Mouse (Mus musculus): ENCODE results near the gene Kif21b.
A peak's percentile ranks its signal among the peaks of the same experiment; 100 is the strongest.

Kif21b gene

GRCm38 (mm10) chr1:136159830-136160229 is 28.6 kb downstream of the Kif21b start:
- DNase-seq (ENCODE audit: low spot score): no peak

DNA sequence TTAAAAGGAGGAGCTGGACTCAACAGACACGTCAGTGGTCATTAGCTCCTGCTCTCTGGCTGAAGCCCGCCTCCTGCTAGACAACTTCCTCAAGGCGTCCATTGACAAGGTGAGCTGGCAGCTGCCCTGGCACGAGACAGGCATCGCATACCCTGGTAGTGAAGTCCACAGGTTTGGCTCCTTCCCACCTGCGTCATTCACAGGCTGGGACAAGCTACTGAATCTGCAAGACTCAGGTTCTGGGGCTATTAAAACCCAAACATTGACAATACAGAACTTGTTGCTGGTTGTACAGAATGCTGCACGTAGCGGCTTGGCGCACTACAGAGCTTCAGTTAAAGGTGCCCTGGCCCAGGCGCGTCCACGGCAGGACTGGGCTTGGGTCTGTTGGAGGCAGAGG is 29.1 kb downstream of the Kif21b start:
- no peak for DNase-seq (ENCODE audit: low spot score)

- DNase-seq (ENCODE audit: low spot score): no peak
Observed at GRCm38 (mm10) chr1:136160930-136161329, 29.7 kb downstream of the Kif21b start.

DNA sequence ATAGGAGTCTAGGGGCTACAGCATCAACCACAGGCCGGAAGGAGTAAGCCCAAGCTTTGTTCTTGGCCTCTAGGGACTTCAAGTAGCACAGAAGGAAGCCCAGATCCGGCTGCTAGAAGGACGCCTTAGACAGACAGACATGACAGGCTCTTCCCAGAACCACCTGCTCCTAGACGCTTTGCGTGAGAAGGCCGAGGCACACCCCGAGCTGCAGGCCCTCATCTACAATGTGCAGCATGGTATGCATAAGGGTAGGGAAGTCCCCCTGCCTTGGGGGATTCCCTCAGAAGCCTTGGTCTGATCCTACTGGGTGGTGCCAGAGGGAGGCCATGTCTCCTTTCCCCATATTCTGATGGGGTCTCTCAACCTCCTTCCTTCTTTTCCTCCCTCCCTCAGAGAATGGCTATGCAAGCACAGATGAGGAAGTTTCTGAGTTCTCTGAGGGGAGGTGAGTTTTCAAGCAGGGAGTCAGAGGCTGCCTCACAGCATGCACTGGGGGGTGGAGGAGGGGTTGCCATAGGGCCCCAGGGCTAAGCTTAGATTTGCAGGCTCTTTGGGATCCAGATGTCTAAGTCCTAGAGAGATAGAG is 30.2 kb downstream of the Kif21b start:
- DNase-seq (ENCODE audit: low spot score): no peak

GRCm38 (mm10) chr1:136165436-136165835 is 34.2 kb downstream of the Kif21b start:
- no peak for DNase-seq (ENCODE audit: low spot score)

GRCm38 (mm10) chr1:136167657-136168056 is 36.5 kb downstream of the Kif21b start:
- peak; percentile 20 for DNase-seq (ENCODE audit: low spot score)

DNA sequence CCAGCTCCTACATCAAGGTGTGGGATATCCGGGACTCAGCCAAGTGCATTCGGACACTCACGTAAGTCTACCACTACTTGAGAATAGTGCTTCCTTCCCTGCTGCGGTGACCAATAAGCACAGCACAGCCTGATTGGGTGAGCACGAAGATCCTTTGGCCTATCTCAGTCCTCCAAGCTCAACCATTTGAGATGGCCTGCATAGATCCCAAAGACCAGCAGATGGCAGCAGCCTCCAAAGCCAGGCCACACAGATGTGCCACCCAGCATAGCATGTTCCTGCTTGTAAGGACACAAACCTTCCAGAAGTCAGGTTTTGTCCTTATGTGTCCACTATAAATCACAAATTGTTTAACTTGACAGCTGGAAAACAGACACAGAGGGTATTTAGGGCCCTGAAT is 38.9 kb downstream of the Kif21b start:
- DNase-seq (ENCODE audit: low spot score): peak; percentile 94

DNA sequence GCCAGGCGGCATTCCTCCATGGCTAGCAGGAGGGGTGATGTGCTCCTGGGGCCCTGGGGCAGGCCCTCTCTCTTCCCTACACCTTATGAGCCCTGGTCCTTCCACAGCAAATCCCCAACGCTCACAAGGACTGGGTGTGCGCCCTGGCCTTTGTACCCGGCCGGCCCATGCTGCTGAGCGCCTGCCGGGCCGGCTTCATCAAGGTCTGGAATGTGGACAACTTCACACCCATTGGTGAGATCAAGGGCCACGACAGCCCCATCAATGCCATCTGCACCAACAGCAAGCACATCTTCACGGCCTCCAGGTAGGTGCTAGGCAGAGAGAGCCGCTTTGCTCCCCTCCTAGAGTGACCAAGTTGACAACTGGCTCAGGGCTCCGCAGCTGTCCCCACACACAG is 41.5 kb downstream of the Kif21b start:
- no peak for DNase-seq (ENCODE audit: low spot score)

DNA sequence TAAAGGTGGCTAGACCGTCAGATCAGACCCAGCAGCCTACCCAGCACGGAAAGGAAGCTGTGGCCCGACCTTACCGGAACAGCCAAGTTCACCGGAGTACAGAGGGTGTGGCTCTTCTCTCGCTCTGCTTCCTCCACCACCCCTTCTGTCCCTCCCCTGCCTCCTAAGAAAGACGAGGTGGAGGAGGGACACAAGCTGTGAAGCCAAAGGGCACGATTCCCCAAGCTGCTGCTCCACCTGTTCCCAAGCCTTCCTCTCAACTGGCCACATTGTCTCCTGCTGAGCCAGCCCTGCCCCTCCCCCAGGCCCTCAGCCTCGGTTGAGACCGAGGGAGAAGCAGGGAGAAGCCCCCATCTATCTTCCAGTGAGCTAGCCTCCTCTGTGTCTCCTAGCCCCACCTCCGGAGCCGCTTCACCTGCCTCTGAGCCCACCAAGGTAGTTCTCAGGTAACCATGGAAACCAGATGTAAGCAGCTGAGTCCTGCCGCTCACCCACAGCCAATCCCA is 43.0 kb downstream of the Kif21b start:
- DNase-seq (ENCODE audit: low spot score): peak; percentile 44

DNA sequence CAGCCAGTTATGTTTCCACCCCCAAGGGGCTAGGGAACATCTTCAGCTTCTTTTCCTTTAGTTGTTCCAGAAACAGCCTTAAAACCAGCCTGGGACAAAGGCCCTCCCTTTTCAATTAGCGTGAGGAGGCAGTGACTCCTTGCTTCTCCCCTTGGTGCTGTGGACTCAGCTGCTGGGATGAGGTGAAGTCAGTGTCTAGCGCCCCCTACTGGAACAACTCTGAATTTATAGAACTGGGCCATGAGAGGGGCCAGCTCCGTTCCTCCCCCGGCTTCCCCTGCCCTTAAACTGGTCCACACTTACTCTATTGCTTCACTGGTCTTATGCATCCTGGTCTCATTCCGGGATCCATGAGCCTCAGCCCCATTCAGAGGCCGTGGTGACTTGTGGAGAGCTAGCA is 44.0 kb downstream of the Kif21b start:
- DNase-seq (ENCODE audit: low spot score): peak; percentile 82

DNA sequence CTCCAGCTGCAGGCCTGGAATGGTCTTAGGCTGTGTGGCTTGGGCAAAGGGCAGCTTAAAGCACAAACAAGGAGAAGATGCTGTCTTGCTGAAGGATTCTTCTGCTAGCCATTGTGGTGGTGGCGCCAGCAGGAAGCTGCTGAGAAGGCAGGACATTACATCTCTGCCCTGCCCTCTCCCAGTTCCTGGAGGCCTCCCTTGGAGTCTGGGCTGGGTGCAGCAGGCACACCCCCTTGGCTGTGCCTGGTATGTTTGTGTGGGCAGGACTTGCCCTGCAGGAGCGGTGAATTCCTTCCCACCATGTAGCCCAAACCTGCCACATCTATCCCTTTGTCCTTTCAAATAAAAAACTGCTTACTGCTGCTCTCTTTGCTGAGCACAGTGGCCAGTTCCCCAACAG is 45.9 kb downstream of the Kif21b start:
- DNase-seq (ENCODE audit: low spot score): no peak

- no peak for DNase-seq (ENCODE audit: low spot score)
Observed at GRCm38 (mm10) chr1:136178741-136179140, 47.6 kb downstream of the Kif21b start.

DNA sequence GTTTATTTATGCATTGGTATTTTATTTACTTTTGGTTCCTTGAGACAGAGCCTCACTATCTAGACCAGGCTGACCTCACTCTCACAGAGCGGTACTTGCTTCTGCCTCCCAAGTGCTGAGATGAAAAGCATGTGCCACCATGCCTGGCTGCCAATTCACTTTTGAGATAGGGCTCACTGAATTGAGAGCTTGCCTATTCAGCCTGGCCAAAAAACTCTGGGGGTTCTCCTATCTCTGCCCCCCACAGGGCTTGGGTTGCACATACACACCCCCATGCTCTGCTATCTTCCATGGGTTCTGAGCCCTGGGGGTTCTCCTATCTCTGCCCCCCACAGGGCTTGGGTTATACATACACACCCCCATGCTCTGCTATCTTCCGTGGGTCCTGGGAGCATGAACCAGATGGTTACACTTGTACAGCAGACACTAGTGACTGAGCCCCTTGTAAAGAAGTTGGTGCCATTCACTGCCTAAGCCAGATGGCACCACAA is 48.4 kb downstream of the Kif21b start:
- DNase-seq (ENCODE audit: low spot score): no peak

DNA sequence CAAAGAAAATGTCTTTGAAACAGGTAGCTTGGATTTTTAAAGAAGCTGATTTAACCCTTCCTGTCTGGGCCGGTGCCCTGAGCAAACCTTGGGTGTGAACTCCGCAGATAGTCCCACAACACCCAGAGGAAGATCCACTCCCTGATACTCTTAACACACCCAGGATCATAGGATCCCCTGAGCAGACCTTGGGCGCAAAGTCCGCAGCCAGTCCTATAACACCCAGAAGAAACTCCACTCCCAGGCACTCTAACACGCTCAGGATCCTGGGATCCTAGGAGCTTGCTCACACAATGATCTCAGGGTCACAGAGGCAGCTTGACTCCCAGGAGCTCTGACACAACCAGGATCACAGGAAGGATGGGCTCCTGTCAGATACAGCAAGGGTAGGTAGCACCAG is 58.8 kb downstream of the Kif21b start:
- no peak for DNase-seq (ENCODE audit: low spot score)

DNA sequence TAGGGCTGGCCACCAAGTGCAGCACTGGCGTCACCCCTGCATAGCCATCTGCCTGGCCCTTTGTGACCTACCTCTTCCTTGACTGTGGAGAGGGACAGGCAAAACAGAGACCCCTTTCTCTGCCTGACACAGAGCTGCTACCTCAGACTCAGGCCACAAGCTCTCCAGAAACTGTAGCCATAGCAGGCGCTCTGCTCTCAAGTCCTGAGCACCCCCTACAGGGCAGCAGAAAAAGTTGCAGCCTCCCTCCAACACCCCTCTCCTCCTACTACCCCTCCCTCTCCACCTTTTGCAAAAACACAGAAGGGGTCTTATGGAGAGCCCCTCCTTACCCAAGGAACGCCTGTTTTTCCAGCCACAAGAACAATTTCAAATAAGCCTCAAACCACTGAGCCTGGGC is 81.6 kb downstream of the Kif21b start, which contains the start of gene Mroh3:
TSS of gene Mroh3 (minus strand) at position 26 of the 400 bp plus-strand sequence.
- DNase-seq (ENCODE audit: low spot score): peak; percentile 68

GRCm38 (mm10) chr1:136214304-136214703 is 83.1 kb downstream of the Kif21b start:
- DNase-seq (ENCODE audit: low spot score): no peak

GRCm38 (mm10) chr1:136220037-136220871 is 89.1 kb downstream of the Kif21b start:
- no peak for DNase-seq (ENCODE audit: low spot score)

DNA sequence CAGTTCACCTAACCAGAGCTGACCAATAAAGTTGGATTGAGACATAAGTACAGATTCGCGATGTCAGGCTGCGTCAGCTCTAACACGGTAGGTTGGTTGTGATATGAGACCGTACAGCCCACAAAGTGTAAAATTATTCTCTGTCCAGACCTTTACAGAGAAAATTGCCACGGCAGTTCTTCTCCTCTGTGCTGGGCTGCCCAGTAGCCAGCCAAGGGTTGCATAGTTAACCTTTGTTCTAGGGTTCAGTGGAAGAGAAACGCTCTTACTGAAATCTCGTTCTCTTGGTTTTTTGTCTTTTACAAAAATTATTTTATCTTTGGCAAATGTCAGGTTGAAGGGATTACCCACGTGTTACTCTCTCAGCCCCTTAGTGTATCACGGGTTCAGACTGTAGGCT is 91.2 kb downstream of the Kif21b start:
- no peak for DNase-seq (ENCODE audit: low spot score)

DNA sequence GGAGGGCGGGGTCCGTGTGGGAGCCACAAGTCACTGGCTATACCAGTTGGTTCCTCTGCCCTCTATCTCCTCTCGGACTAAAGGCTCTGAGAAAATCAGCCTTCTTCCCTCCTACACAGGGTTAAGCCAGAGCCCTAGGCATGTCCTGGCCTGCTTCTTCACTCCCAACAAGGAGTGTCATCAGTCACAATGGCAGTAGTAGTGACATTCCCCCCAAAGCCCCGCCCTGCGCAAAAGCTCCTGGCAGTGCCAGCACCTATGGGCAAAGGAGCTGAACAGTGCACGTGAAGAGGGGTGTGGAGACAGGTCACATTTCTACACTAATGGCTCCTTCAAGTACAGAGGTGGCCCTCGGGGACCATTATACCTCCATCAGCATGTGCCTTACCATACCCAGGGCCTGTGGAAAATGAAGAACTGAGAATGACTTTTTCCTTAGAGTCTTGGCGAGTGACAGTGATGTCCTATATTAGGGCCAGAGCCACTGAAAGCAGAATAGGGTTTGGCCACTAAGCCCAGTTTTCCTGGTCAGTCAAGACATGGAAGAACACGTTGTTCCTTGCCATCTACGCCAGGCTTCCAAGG is 92.7 kb downstream of the Kif21b start:
- DNase-seq (ENCODE audit: low spot score): no peak

DNA sequence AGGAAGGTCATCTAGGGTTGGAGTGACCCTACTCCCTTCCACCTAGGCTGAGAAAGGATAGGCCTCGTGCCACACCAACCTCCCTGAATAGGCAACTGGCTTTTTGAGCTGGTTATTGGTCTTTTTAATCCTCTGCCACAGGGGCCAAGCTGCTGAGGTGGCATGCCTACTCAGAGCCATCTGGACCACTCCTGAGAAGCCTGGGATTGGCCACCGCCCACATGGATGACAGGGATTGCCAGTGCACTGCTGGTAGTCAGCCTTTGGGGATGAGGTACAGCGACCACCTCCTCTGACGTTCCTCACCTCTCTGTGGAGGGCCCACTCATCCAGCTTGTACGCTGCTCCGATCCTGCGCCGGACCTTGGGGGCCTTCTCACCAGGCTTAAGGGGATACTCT is 94.7 kb downstream of the Kif21b start:
- no peak for DNase-seq (ENCODE audit: low spot score)

DNA sequence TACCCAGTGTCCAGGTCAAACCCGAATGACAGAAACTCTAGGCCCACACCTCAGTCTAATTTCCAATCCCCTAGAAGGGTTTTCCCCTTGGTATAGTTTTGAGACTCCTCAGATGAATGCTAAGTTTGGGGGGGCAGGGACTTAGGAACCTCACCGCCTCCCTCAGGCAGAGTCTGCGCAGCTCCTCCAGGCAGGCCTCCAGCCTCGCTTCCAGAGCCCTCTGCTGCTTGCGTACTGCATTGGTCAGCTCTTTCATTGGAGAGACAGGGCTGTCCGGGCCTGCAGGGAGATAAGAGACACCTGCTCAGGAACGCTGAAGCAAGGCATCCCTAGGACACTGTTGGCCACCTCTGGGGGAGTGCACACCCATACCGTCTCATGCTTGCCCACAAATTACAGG is 95.4 kb downstream of the Kif21b start:
- DNase-seq (ENCODE audit: low spot score): no peak
